Mouse (Mus musculus) urinary bladder, adult 18-20 months (tissue): Measurements from ENCODE around the gene Gm20809.
"Not testable (repeated sequence)": the region's sequence is repeated elsewhere in the genome, so short reads cannot be mapped to it uniquely, and the experiment has no call there.

ENCODE experiments used
- DNase-seq, 2 experiments: peaks; one replicate each; pipeline ENCODE4 v3.0.0; 2022; ENCODE audit warnings: low spot score in 2 of 2, mixed read lengths in 2 of 2

Gm20809 gene

DNA sequence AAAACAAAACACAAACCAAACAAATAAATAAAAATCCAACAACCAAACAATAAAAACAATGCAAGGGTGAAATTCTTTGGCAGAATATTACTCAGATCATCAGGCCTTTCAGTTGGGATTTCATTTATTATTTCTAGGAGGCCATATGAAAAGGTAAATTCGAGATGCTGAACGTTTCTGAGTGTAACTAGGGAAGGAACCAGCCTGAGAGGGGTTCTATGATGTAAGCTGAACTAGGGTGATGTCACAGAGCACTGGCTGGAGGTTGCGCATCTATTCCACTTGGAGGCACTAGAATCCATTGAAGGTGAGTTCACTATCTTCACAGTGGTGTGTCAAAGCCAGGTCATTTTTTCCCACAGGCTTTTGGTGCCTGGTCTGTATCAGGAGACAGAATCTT is at the start of gene Gm20809:
Gene Gm20809, plus strand, starts transcription at position 301 of the 400 bp plus-strand sequence.
- DNase-seq = not testable (repeated sequence)
